Mouse (Mus musculus) stomach, postnatal 0 days (tissue): Measurements from ENCODE around the gene Morc4. TPM values are rescaled to one million over a fixed set of nuclear protein-coding genes. Genes with fewer than 3 reads are reported as not detected.
A peak's percentile ranks its signal among the peaks of the same experiment; 100 is the strongest.

Source experiments
- ATAC-seq: fragments of 200-750 bp; cut with Nextera tagmentation; 2 replicates; pipeline ENCODE4 v1.8.0; 2017; ENCODE audit not compliant: low FRiP score, low TSS enrichment
- DNase-seq: peaks from one replicate; pipeline ENCODE4 v3.0.0-alpha.2; 2016; ENCODE audit warnings: low spot score
- H3K27ac ChIP-seq: fragments of 300-500 bp; sonication (generic); replicated peaks from 2 replicates; pipeline ENCODE4 v1.5.1; 2014; ENCODE audit warnings: mild to moderate bottlenecking, control low read depth
- H3K27me3 ChIP-seq: fragments of 300-500 bp; sonication (generic); 2 replicates; pipeline ENCODE4 v1.6.1; 2014; ENCODE audit warnings: low read length; ENCODE audit not compliant: control insufficient read depth, insufficient read depth
- H3K36me3 ChIP-seq: fragments of 300-500 bp; sonication (generic); 2 replicates; pipeline ENCODE4 v1.6.1; 2014; ENCODE audit warnings: low read length, mixed read lengths; ENCODE audit not compliant: control insufficient read depth, insufficient read depth
- H3K4me1 ChIP-seq: fragments of 300-500 bp; sonication (generic); replicated peaks from 2 replicates; pipeline ENCODE4 v1.6.1; 2014; ENCODE audit warnings: antibody characterized with exemption; ENCODE audit not compliant: control insufficient read depth, insufficient read depth
- H3K4me2 ChIP-seq: fragments of 300-500 bp; sonication (generic); replicated peaks from 2 replicates; pipeline ENCODE4 v1.6.1; 2014; ENCODE audit warnings: low read depth, mild to moderate bottlenecking, control low read depth, moderate library complexity
- H3K4me3 ChIP-seq: fragments of 300-500 bp; sonication (generic); 2 replicates; pipeline ENCODE4 v1.5.1; 2014; ENCODE audit warnings: low read depth, low read length, control low read depth
- H3K9ac ChIP-seq: fragments of 300-500 bp; sonication (generic); 2 replicates; pipeline ENCODE4 v1.6.1; 2014; ENCODE audit warnings: mild to moderate bottlenecking, low read length, control low read depth, mixed read lengths
- H3K9me3 ChIP-seq: fragments of 300-500 bp; sonication (generic); 2 replicates; pipeline ENCODE4 v1.6.1; 2016; ENCODE audit warnings: low read length; ENCODE audit not compliant: control insufficient read depth
- CTCF ChIP-seq: IDR thresholded peaks from 2 replicates; pipeline ENCODE4 v1.5.1; 2016; ENCODE audit warnings: antibody characterized with exemption, low read depth, mild to moderate bottlenecking, moderate library complexity
- EP300 ChIP-seq: optimal IDR thresholded peaks from 2 replicates; pipeline ENCODE3; 2016; ENCODE audit warnings: antibody characterized with exemption
- WGBS: fragments of 180-500 bp; shearing (Covaris S2); extraction: QIAGEN DNeasy Blood & Tissue Kit; methylation state at CpG from one replicate; pipeline ENCODE4 v1.1.7; 2014; 5-methylcytosine and 5-hydroxymethylcytosine counted together
- polyA plus RNA-seq: library from polyadenylated mRNA; unstranded; fragments of >200 nt; fragmentation: Nextera tagmentation; extraction: Ambion mirVana; gene quantifications from 2 replicates; pipeline ENCODE4 v1.2.1, GENCODE M21; 2015

Gene Morc4
- 5.1 and 5.5 TPM in 2 replicates for polyA plus RNA-seq

DNA sequence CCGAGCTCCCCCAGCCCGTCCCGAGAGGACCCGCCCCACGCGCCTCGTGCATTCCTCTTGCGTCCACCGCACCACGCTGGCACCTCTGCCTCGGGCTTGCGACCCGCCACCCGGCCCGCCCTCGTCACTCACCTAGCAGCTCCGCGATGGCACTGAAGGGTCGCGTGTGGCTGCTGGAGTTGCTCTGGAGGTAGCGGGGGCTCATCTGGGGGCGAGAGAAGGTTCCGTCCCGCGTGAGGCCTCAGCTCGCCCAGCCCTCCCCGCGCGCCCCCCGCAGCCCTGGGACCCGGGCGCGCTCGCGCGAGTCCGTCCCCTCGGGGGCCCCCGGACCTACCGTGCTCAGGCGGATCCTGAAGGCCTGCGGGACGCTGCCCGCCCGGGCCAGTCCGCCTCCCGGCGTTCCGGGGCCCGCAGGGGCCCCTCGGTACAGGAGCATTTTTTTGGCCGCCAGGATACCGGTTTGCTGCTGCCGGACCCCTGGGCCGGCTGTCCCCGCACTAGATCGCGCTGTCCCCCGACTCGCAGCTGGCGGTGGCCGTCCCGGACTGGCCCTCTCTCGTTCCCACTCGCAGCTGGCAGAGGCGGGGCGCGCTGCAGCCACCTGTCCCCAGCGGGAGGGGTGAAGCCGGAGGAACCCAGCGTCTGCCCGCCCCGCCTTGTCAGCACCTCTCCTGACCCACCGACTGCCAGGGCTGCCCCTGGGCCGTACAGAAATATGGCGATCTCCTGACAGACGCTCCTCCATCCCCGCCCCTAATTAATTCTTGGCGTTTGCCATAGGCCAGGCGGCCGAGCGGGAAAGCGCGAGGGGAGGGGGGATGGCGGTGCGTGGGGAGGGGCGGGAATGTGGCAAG is at the start of gene Morc4:
Morc4 (minus strand) TSS at position 740 of the 854 bp plus-strand sequence.
- TF ChIP-seq CTCF (no peak), EP300 (no peak)

DNA sequence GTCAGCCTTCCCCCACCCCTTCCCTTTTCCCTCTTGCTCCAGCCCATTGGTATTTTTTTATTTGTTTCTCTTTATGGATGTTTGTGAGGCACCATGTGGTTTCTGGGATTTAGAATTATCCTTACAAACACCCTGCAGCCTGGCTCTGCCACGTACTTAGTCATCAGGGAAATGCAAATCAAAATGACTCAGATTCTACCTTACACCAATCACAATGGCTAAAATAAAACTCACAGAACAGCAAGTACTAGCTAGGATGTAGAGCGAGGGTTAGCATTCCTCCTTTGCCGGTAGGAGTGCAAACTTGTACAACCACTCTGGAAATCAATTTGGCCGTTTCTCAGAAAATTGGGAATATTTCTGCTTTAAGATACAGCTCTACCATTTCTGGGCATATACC is 49.1 kb upstream of the Morc4 start:
- DNase-seq (no peak), ATAC-seq (no peak)
- Histone ChIP-seq H3K27ac (no peak overlapping the region), H3K9me3 (no peaks in the 10 kb centered on the region), H3K4me1 (no peaks in the 10 kb centered on the region), H3K4me3 (no peak overlapping the region), H3K36me3 (no peaks in the 10 kb centered on the region), H3K4me2 (no peak overlapping the region), H3K9ac (no peak overlapping the region), H3K27me3 (no peaks in the 10 kb centered on the region)
- 79% methylated on average over 4 of the region's 4 CpGs for WGBS
- TF ChIP-seq EP300 (no peak), CTCF (no peak)

More for the DNA sequence above, at the start of gene Morc4:
- peak within 1 kb of the TSS; percentile 45; the same call in 1 of the 2 replicates for H3K27ac ChIP-seq
- peak within 1 kb of the TSS; percentile 72 for H3K4me2 ChIP-seq
- no peaks in the 10 kb centered on the region for H3K4me1 ChIP-seq
- no peaks in the 10 kb centered on the region for H3K9me3 ChIP-seq
- peak within 1 kb of the TSS; percentile 58 for H3K4me3 ChIP-seq
- ATAC-seq (peak; percentile 88), DNase-seq (peak; percentile 52)
- H3K36me3 ChIP-seq = no peaks in the 10 kb centered on the region
- 20% methylated on average over 66 of the region's 87 CpGs for WGBS
- H3K9ac ChIP-seq = peak within 1 kb of the TSS; percentile 67
- H3K27me3 ChIP-seq = no peaks in the 10 kb centered on the region

DNA sequence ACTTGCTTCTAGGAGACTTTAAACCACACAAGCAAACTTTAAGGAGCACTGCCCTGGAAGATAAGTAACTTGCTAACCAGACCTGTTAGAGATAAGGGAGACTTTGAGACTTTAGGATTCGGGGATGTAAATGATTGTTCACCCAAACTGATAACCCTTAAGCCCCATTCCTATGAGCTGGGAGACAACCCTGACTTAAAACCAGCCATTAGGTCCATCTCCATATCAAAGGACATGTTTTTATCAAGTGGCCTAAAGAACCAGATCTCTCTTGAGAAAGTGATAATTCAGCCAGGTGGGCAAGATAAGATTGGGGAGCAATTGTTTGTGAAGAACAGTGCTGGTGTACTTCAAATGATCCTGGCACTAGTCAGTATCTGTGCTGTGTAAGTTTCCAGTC is 19.9 kb upstream of the Morc4 start:
- DNase-seq (no peak), ATAC-seq (no peak)
- H3K27ac ChIP-seq = no peak overlapping the region
- H3K36me3 ChIP-seq = no peaks in the 10 kb centered on the region
- H3K4me2 ChIP-seq = no peak overlapping the region
- H3K4me1 ChIP-seq = no peaks in the 10 kb centered on the region
- H3K9ac ChIP-seq = no peak overlapping the region
- no peaks in the 10 kb centered on the region for H3K27me3 ChIP-seq
- no peaks in the 10 kb centered on the region for H3K9me3 ChIP-seq
- TF ChIP-seq CTCF (no peak), EP300 (no peak)
- no peak overlapping the region for H3K4me3 ChIP-seq
- 30% methylated on average over 1 of the region's 1 CpGs for WGBS

DNA sequence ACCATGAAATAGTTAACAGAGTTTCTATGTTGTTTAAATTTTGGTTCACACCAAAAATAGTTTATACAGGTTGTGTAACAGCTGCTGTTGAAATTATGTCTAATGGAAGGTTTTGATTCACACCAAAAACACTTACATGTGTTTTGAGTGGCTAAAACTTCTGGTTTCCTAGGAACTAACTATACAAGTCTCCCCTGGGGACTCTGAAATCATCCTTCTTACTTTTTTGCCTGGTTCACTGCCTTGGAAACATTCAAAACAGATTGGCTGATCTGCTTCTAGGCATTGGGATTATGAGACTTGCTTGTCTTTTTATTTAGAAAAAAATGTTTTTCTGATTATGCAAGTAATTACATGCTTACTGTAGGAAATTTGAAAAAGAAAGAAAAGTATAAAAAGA is 11.7 kb upstream of the Morc4 start:
- no peak for ATAC-seq
- H3K4me3 ChIP-seq = no peak overlapping the region
- H3K27me3 ChIP-seq = no peaks in the 10 kb centered on the region
- no peak for TF ChIP-seq CTCF
- no peak for TF ChIP-seq EP300
- H3K9ac ChIP-seq = no peak overlapping the region
- no peak for DNase-seq
- no peaks in the 10 kb centered on the region for H3K9me3 ChIP-seq
- no peaks in the 10 kb centered on the region for H3K4me1 ChIP-seq
- no peak overlapping the region for H3K27ac ChIP-seq
- H3K36me3 ChIP-seq = no peaks in the 10 kb centered on the region
- H3K4me2 ChIP-seq = no peak overlapping the region

DNA sequence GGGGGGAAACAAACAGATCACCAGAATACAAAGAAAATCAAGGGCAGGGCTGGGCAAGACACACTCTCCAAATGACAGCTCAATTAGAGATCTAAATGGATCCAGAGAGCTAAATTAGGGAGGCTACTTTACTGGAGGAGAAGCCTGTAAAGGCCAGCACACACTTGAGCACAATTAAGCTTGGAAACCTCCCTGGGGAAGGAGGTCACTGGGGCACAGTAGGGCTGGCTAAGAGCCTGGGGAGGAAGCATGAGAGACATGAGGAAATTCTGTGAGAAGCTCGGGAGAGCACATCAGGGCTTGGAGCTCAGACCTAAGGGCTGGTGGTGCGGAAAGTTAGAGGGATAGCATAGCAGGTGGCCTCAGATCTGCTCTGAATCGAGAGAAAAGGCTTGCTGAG is 6.5 kb upstream of the Morc4 start:
- TF ChIP-seq CTCF = no peak
- no peak for TF ChIP-seq EP300
- Histone ChIP-seq H3K36me3 (no peaks in the 10 kb centered on the region), H3K9me3 (no peaks in the 10 kb centered on the region), H3K4me2 (no peak overlapping the region), H3K9ac (no peak overlapping the region), H3K27me3 (no peaks in the 10 kb centered on the region), H3K4me1 (no peaks in the 10 kb centered on the region), H3K27ac (no peak overlapping the region), H3K4me3 (no peak overlapping the region)
- WGBS = 45% methylated on average over 3 of the region's 3 CpGs
- ATAC-seq (no peak), DNase-seq (no peak)

DNA sequence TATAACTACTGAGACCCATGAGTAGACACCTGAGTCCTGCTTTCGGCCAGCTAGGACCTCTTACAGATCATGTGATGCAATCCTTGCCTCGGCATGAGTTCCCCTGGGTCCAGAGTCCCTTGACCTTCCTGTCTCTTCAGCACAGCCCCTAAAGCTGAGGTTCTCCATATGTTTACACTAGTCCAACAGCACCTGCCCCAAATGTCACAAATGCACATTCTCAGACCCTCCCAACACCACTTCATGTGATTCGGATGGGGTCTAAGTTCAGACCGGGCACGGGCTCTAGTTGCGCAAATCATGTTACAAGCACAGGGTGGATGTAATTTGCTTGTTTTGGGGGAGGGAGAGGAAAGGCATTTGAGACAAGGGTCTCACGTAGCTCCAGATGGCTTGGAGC is 5.6 kb upstream of the Morc4 start:
- Histone ChIP-seq H3K36me3 (no peaks in the 10 kb centered on the region), H3K4me3 (no peak overlapping the region), H3K27ac (no peak overlapping the region), H3K9me3 (no peaks in the 10 kb centered on the region), H3K4me1 (no peaks in the 10 kb centered on the region), H3K4me2 (no peak overlapping the region), H3K27me3 (no peaks in the 10 kb centered on the region), H3K9ac (no peak overlapping the region)
- ATAC-seq (no peak), DNase-seq (no peak)
- TF ChIP-seq EP300 = no peak
- 63% methylated on average over 7 of the region's 7 CpGs for WGBS
